Mouse (Mus musculus): ENCODE data around the gene Zbtb42. TPM values are rescaled to one million over a fixed set of nuclear protein-coding genes. Genes with fewer than 3 reads are reported as not detected.

Gene Zbtb42
- polyA plus RNA-seq, 1 experiment from 2014 or later = 6.7 TPM

GRCm38 (mm10) chr12:112724077-112724805 is 45.6 kb downstream of the Zbtb42 start:
- Histone ChIP-seq H3K27ac (ENCODE audit: low read depth, low read length) (no peak overlapping the region), H3K4me3 (ENCODE audit: low read depth, low read length) (no peak overlapping the region), H3K9me3 (ENCODE audit: control insufficient read depth, low read length) (no peaks in the 10 kb centered on the region), H3K4me1 (ENCODE audit: control insufficient read depth, insufficient read depth, low read length) (peaks cover 11% of the 10 kb centered on the region; the same call in 1 of the 2 replicates), H3K36me3 (ENCODE audit: control insufficient read depth, insufficient read depth, low read length) (no peaks in the 10 kb centered on the region), H3K27me3 (ENCODE audit: control insufficient read depth, insufficient read depth, low read length) (peaks cover 23% of the 10 kb centered on the region), H3K4me2 (ENCODE audit: low read depth) (no peak overlapping the region), H3K9ac (ENCODE audit: low read length) (no peak overlapping the region)
- DNase-seq (ENCODE audit: low spot score) (peak; percentile 77), ATAC-seq (ENCODE audit: insufficient read depth, low FRiP score, low TSS enrichment) (no peak)
- WGBS = 80% methylated on average over 11 of the region's 11 CpGs

GRCm38 (mm10) chr12:112727801-112728200 is 49.2 kb downstream of the Zbtb42 start:
- no peak overlapping the region for H3K4me3 ChIP-seq (ENCODE audit: low read depth, low read length)
- no peak overlapping the region for H3K9ac ChIP-seq (ENCODE audit: low read length)
- H3K27ac ChIP-seq (ENCODE audit: low read depth, low read length) = no peak overlapping the region
- H3K27me3 ChIP-seq (ENCODE audit: control insufficient read depth, insufficient read depth, low read length) = peaks cover 5% of the 10 kb centered on the region; the same call in 1 of the 2 replicates
- 82% methylated on average over 8 of the region's 8 CpGs for WGBS
- H3K4me1 ChIP-seq (ENCODE audit: control insufficient read depth, insufficient read depth, low read length) = peaks cover 2% of the 10 kb centered on the region; the same call in 1 of the 2 replicates
- no peak for ATAC-seq (ENCODE audit: insufficient read depth, low FRiP score, low TSS enrichment)
- H3K9me3 ChIP-seq (ENCODE audit: control insufficient read depth, low read length) = no peaks in the 10 kb centered on the region
- H3K4me2 ChIP-seq (ENCODE audit: low read depth) = no peak overlapping the region
- DNase-seq (ENCODE audit: low spot score) = no peak
- no peaks in the 10 kb centered on the region for H3K36me3 ChIP-seq (ENCODE audit: control insufficient read depth, insufficient read depth, low read length)

GRCm38 (mm10) chr12:112730808-112731207 is 52.2 kb downstream of the Zbtb42 start:
- Histone ChIP-seq H3K4me1 (ENCODE audit: control insufficient read depth, insufficient read depth, low read length) (no peaks in the 10 kb centered on the region), H3K9ac (ENCODE audit: low read length) (no peak overlapping the region), H3K27ac (ENCODE audit: low read depth, low read length) (no peak overlapping the region), H3K9me3 (ENCODE audit: control insufficient read depth, low read length) (no peaks in the 10 kb centered on the region), H3K36me3 (ENCODE audit: control insufficient read depth, insufficient read depth, low read length) (no peaks in the 10 kb centered on the region), H3K27me3 (ENCODE audit: control insufficient read depth, insufficient read depth, low read length) (no peaks in the 10 kb centered on the region), H3K4me2 (ENCODE audit: low read depth) (no peak overlapping the region), H3K4me3 (ENCODE audit: low read depth, low read length) (no peak overlapping the region)
- WGBS = 90% methylated on average over 14 of the region's 14 CpGs
- DNase-seq (ENCODE audit: low spot score) (no peak), ATAC-seq (ENCODE audit: insufficient read depth, low FRiP score, low TSS enrichment) (no peak)

Small RNA genes lying within 50 kb of the gene (microRNA-seq; reads per million reads assigned to microRNA genes)
- not detected for gene Mir6939

Other genes starting within 250 kb of the Zbtb42 start
- gene A530016L24Rik, start 189.4 kb upstream of the Zbtb42 start, polyA plus RNA-seq (2014; fragmentation: Nextera tagmentation; extraction: Ambion mirVana) = 0.12 TPM in 1 of 2 replicates, not detected in the other
- gene Tmem179, start 162.1 kb upstream of the Zbtb42 start, polyA plus RNA-seq (2014; fragmentation: Nextera tagmentation; extraction: Ambion mirVana) = 5.8 and 8.4 TPM in 2 replicates
- 1.9 and 2.2 TPM in 2 replicates for gene Inf2, start 90.0 kb upstream of the Zbtb42 start, polyA plus RNA-seq (2014; fragmentation: Nextera tagmentation; extraction: Ambion mirVana)
- 4.6 and 4.7 TPM in 2 replicates for gene Adssl1, start 58.8 kb upstream of the Zbtb42 start, polyA plus RNA-seq (2014; fragmentation: Nextera tagmentation; extraction: Ambion mirVana)
- 217 and 219 TPM in 2 replicates for gene Siva1, start 34.1 kb upstream of the Zbtb42 start, polyA plus RNA-seq (2014; fragmentation: Nextera tagmentation; extraction: Ambion mirVana)
- gene Akt1, start 3.9 kb upstream of the Zbtb42 start, polyA plus RNA-seq (2014; fragmentation: Nextera tagmentation; extraction: Ambion mirVana) = 124 and 126 TPM in 2 replicates
- gene Cep170b, start 41.6 kb downstream of the Zbtb42 start, polyA plus RNA-seq (2014; fragmentation: Nextera tagmentation; extraction: Ambion mirVana) = 10.2 and 10.7 TPM in 2 replicates
- gene Pld4, start 81.8 kb downstream of the Zbtb42 start, polyA plus RNA-seq (2014; fragmentation: Nextera tagmentation; extraction: Ambion mirVana) = 3.8 and 4.9 TPM in 2 replicates
- gene Ahnak2, start 123.8 kb downstream of the Zbtb42 start, polyA plus RNA-seq (2014; fragmentation: Nextera tagmentation; extraction: Ambion mirVana) = 0.26 and 0.61 TPM in 2 replicates
- gene Clba1, start 130.1 kb downstream of the Zbtb42 start, polyA plus RNA-seq (2014; fragmentation: Nextera tagmentation; extraction: Ambion mirVana) = 13.6 and 14.0 TPM in 2 replicates
- gene Cdca4, start 150.6 kb downstream of the Zbtb42 start, polyA plus RNA-seq (2014; fragmentation: Nextera tagmentation; extraction: Ambion mirVana) = 165 and 173 TPM in 2 replicates
- not detected in 2 replicates for gene Gpr132, start 189.4 kb downstream of the Zbtb42 start, polyA plus RNA-seq (2014; fragmentation: Nextera tagmentation; extraction: Ambion mirVana)

Data from neural tube, embryonic 11.5 days (tissue).